Mouse (Mus musculus) ovary, adult 10 weeks (tissue): ENCODE data around the gene Olfr1336. TPM values are rescaled to one million over a fixed set of nuclear protein-coding genes. Genes with fewer than 3 reads are reported as not detected.

ENCODE experiments used
- polyA plus RNA-seq: library from polyadenylated mRNA; stranded (reverse); fragments of 350-450 nt; fragmentation: Illumina TruSeq; extraction: RNeasy Lipid Tissue Mini Kit (QIAGEN cat#74804); gene quantifications from one replicate; pipeline ENCODE4 v1.2.3, GENCODE M21; 2014

Gene Olfr1336
- polyA plus RNA-seq = not detected

GRCm38 (mm10) chr7:6455868-6456267, at the start of gene Olfr1336:
Gene Olfr1336 (plus strand): TSS chr7:6456168.

GRCm38 (mm10) chr7:6410043-6410442, 45.9 kb upstream of the Olfr1336 start, which contains the start of gene Gm20715:
Gene Gm20715 (plus strand): TSS chr7:6410277.

GRCm38 (mm10) chr7:6438388-6438787, 17.6 kb upstream of the Olfr1336 start, which contains the start of gene Olfr1344:
Gene Olfr1344 (plus strand): TSS chr7:6438688.

GRCm38 (mm10) chr7:6466951-6467350, 11.0 kb downstream of the Olfr1336 start, which contains the start of gene Olfr1346:
Gene Olfr1346 (plus strand): TSS chr7:6467101.

GRCm38 (mm10) chr7:6486841-6487240, 30.9 kb downstream of the Olfr1336 start, which contains the start of gene Olfr5:
Gene Olfr5 (minus strand): TSS chr7:6486941.

GRCm38 (mm10) chr7:6499655-6500054, 43.7 kb downstream of the Olfr1336 start, which contains the start of gene Olfr1347:
Gene Olfr1347 (minus strand): TSS chr7:6499755.

GRCm38 (mm10) chr7:6508648-6509047, 52.7 kb downstream of the Olfr1336 start, which contains the start of gene Olfr1348:
Gene Olfr1348 (minus strand): TSS chr7:6508748.

Other genes starting within 250 kb of the Olfr1336 start
- gene Zscan5b, start 233.9 kb upstream of the Olfr1336 start, polyA plus RNA-seq = not detected
- gene Epp13, start 203.5 kb upstream of the Olfr1336 start, polyA plus RNA-seq = 0.54 TPM
- gene Zfp667, start 169.6 kb upstream of the Olfr1336 start, polyA plus RNA-seq = 19.4 TPM
- gene Zfp583, start 124.9 kb upstream of the Olfr1336 start, polyA plus RNA-seq = 18.5 TPM
- gene Gm3854, start 112.4 kb upstream of the Olfr1336 start, polyA plus RNA-seq = 1.7 TPM
- gene Zfp78, start 92.9 kb upstream of the Olfr1336 start, polyA plus RNA-seq = 7.6 TPM
- gene Zfp28, start 72.9 kb upstream of the Olfr1336 start, polyA plus RNA-seq = 10.3 TPM
- gene Smim17, start 57.5 kb upstream of the Olfr1336 start, polyA plus RNA-seq = not detected
- not detected for gene Gm20715, start 45.9 kb upstream of the Olfr1336 start, polyA plus RNA-seq
- gene Olfr1344, start 17.5 kb upstream of the Olfr1336 start, polyA plus RNA-seq = not detected
- gene Olfr1346, start 10.9 kb downstream of the Olfr1336 start, polyA plus RNA-seq = not detected
- not detected for gene Olfr5, start 30.8 kb downstream of the Olfr1336 start, polyA plus RNA-seq
- gene Olfr1347, start 43.6 kb downstream of the Olfr1336 start, polyA plus RNA-seq = not detected
- not detected for gene Olfr1348, start 52.6 kb downstream of the Olfr1336 start, polyA plus RNA-seq
- not detected for gene Olfr1349, start 66.8 kb downstream of the Olfr1336 start, polyA plus RNA-seq
- not detected for gene Olfr1350, start 108.7 kb downstream of the Olfr1336 start, polyA plus RNA-seq
- gene Zim1, start 240.3 kb downstream of the Olfr1336 start, polyA plus RNA-seq = 1.0 TPM